Mouse (Mus musculus) urinary bladder, postnatal 14 days (tissue): Measurements from ENCODE around the gene Gm38392.
"Not testable (repeated sequence)": the region's sequence is repeated elsewhere in the genome, so short reads cannot be mapped to it uniquely, and the experiment has no call there.

Experiments used
- DNase-seq: peaks from one replicate; pipeline ENCODE4 v3.0.0; 2021; ENCODE audit warnings: low spot score

Gm38392 gene

DNA sequence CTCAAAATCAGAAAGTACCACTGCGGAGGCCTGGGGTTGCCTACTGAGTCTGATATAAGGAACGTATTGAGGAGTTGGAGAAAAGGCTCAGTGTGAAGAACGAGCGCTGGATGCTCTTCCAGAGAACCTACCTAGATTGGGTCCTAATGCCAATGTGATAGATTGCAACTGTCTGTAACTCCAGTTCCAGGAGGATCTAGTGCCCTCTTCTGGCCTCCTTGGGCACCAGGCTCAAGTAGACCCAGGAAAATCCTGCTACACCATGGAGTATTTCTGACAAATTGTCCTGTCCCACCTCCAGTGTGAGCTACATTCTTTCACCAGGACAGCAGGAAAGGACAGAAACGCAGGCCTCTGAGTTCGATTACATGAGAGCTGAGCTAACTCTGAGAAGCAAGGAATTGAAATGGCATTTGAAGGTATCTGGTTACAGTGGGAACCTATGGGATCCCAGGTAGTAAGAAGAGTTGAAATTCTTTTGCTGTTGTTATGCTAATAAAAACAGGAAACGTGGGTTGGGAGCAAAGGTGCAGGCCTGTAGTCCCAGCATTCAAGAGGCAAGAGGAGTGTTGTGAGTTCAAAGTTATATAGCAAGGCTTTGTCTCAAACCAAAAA lies 10.4 kb downstream of the Gm38392 start:
- peak; percentile 24 for DNase-seq

- DNase-seq: no peak
Measured at GRCm38 (mm10) chr3:88276121-88276520, 10.9 kb downstream of the Gm38392 start.

- DNase-seq: no peak
Measured at GRCm38 (mm10) chr3:88274002-88274401, 13.0 kb downstream of the Gm38392 start.

GRCm38 (mm10) chr3:88271859-88272258 lies 15.2 kb downstream of the Gm38392 start:
- no peak for DNase-seq

DNA sequence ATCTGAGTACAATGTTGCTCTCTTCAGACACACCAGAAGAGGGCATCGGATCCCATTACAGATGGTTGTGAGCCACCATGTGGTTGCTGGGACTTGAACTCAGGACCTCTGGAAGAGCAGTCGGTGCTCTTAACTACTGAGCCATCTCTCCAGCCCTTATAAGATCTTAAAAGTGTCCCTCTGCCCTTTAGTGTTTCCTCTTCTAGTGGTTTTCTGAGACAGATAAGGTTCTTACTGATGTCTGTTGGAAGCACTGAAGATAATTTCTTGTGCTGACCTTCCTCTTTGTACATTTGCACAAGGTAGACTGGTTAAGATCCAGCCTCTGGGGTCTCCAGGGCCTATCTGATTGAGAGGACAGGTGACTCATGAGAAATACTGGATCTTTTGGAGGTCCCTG lies 15.7 kb downstream of the Gm38392 start:
- not testable (repeated sequence) for DNase-seq

- DNase-seq: no peak
Measured at GRCm38 (mm10) chr3:88268991-88269390, 18.0 kb downstream of the Gm38392 start.

GRCm38 (mm10) chr3:88268014-88268413 lies 19.0 kb downstream of the Gm38392 start:
- DNase-seq: not testable (repeated sequence)

- DNase-seq: peak; percentile 56
Measured at GRCm38 (mm10) chr3:88262346-88262745, 24.7 kb downstream of the Gm38392 start.

DNA sequence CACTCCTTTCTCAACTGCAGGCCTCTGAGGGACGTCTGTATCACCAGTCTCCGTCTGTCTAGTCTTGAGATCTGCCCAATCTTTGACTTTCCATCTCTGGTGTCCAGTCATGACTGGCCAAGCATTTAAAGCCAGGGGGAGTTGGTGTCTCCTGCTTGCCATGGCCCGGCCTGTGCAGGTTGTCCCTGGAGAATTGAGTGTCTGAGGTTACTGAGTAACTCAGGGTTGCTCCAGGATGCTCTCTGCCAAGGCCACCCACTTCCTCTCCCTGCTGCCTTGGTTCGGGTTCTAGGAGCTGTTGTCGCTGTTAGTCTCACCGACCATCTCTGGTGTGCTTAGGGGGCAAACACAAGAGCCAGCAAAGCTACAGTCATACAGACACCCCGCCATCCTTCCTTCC lies 30.6 kb downstream of the Gm38392 start:
- DNase-seq: no peak

DNA sequence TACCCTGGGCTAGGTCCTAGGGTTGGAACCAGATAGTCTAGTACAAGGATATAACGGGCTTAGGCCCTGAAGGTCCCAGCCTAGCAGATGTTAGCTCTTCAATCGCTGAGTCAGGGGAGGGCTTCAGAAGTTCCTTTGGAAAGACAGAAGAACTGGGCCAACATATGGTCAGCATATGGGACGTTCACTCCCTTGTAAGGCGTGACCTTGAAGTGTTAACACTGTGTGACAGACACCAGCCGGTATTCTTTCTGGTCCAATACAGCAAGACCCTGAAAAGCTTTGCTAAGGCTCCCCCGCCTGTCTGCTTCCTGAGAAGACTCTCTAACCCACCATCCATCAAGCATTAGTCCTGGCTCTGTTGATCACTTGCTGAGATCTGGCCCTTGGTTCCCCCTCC lies 31.1 kb downstream of the Gm38392 start:
- no peak for DNase-seq

GRCm38 (mm10) chr3:88254268-88254926 lies 32.6 kb downstream of the Gm38392 start, which contains the start of gene Rhbg:
Rhbg (minus strand) TSS chr3:88254709.
- peak; percentile 78 for DNase-seq

- no peak for DNase-seq
Measured at GRCm38 (mm10) chr3:88252739-88253138, 34.3 kb downstream of the Gm38392 start.

DNA sequence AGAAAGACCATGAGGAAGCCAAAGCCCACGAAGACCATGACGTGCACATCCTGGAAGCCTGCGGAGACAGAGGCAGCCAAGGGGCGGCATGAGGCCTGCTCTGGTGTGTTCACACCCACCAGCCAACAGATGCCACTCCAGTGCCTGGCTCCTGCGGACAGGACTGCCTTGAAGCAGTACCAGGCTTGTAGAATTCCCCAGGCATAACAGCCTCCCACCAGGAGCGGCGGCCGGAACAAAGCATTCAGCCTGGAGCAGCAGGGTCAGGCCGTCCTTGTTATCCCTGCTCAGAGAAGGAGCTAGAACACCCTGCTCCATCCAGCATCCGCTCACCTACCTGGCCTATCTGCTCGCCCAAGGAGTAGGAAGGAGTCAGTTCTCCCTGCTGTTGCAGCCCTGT lies 38.6 kb downstream of the Gm38392 start:
- DNase-seq: no peak

- DNase-seq: no peak
Measured at GRCm38 (mm10) chr3:88247666-88248065, 39.3 kb downstream of the Gm38392 start.

GRCm38 (mm10) chr3:88245811-88246210 lies 41.2 kb downstream of the Gm38392 start:
- DNase-seq: peak; percentile 72

GRCm38 (mm10) chr3:88244071-88244470 lies 42.9 kb downstream of the Gm38392 start:
- peak; percentile 33 for DNase-seq

GRCm38 (mm10) chr3:88242531-88242930 lies 44.5 kb downstream of the Gm38392 start:
- peak; percentile 76 for DNase-seq

- DNase-seq: no peak
Measured at GRCm38 (mm10) chr3:88241045-88241786, 45.8 kb downstream of the Gm38392 start.

DNA sequence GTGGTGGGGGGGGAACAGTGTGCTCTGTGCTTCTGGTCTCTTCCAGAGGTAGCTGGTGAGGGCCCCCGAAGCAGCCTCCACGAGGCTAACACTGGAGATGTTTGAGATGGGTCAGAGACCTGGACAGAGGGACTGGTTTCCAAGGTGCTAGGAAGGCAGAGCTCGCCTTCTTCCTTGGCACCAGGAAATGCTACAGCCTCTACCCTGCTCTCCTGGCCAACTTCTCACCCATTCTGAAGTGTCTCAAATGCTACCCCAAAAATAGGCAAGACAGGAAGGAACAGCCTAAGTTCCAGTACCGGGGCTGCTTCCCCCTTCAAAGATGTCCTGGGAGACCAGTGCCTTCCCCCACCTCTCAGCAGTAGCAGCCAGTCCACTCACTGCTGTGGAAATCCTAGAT lies 47.6 kb downstream of the Gm38392 start:
- no peak for DNase-seq

DNA sequence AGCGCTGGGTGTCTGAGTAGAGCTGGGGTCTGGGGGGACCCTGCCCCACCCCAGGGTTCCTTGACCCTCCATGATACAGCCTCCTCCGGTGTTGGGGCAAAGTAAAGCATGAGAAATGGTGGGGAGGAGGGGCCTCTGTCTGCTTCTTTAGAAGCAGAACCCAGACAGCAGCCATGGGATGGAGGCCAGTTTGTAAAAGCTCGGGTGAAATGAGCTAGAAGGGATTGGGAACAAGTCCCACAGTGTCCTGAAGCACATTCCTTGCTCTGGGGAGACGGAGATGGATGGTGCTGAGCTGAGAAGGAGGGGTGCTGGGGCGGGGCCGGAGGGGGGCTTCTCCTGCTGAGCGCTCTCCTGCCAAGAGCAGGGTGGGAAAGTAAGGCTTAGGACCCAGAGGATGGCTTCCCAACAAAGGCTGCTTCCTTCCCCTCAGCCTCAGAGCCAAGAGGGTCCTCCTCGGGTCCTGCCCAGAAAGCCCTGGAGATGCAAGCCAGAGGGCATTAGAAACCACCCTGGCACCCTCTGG lies 48.1 kb downstream of the Gm38392 start:
- no peak for DNase-seq

DNA sequence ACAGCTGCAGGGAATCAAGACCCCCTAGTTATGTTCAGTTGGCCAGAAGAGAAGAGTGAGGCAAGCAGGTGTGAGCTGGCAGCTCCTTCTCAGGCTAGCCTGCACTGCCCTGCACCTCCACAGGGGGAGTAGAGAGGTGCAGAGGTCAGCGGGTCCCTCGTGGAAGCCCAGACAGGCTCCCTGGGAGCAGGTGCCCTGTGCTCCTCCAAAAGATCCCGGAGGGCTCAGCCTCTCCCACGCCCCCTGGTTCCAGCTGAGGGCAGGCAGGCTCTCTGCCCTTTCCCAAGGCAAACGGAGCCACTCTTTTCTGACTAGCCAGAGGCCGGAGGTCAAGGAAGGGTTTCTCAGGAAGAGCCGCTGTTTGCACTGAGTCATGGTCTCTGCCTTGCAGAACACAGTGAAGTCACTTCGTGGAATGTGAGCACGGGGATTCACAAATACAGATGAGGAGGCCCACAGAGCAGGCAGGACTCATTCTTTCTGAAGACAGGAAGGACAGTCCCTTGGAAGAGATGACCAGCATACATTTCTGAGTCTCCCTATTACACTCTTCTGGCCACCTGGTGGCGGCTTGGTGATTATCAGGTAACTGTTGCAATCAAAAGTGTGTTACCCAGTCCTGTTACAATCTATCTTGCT lies 49.3 kb downstream of the Gm38392 start:
- no peak for DNase-seq

- no peak for DNase-seq
Measured at GRCm38 (mm10) chr3:88237161-88237555, 49.9 kb downstream of the Gm38392 start.
